Mouse (Mus musculus) forebrain, embryonic 11.5 days (tissue): ENCODE measurements around the gene Gm16181. TPM values are rescaled to one million over a fixed set of nuclear protein-coding genes. Genes with fewer than 3 reads are reported as not detected.

ENCODE experiments used
- ATAC-seq: fragments of 200-750 bp; cut with Nextera tagmentation; replicated peaks from 2 replicates; pipeline ENCODE4 v1.8.0; 2017; ENCODE audit warnings: moderate TSS enrichment; ENCODE audit not compliant: low FRiP score
- DNase-seq: peaks from one replicate; pipeline ENCODE4 v3.0.0-alpha.2; 2017; ENCODE audit warnings: low spot score
- H3K27ac ChIP-seq: fragments of 300-500 bp; sonication (generic); 2 replicates; pipeline ENCODE4 v1.5.1; 2014; ENCODE audit warnings: low read depth, low read length
- H3K27me3 ChIP-seq: fragments of 300-500 bp; sonication (generic); 2 replicates; pipeline ENCODE4 v1.6.1; 2014; ENCODE audit warnings: mild to moderate bottlenecking, low read length, mixed read lengths; ENCODE audit not compliant: control insufficient read depth, insufficient read depth
- H3K36me3 ChIP-seq: fragments of 300-500 bp; sonication (generic); 2 replicates; pipeline ENCODE4 v1.6.1; 2014; ENCODE audit warnings: mild to moderate bottlenecking, low read length, moderate library complexity, mixed read lengths; ENCODE audit not compliant: control insufficient read depth, insufficient read depth
- H3K4me1 ChIP-seq: fragments of 300-500 bp; sonication (generic); replicated peaks from 2 replicates; pipeline ENCODE4 v1.6.1; 2014; ENCODE audit warnings: low read length, mixed read lengths; ENCODE audit not compliant: control insufficient read depth, insufficient read depth
- H3K4me2 ChIP-seq: fragments of 300-500 bp; sonication (generic); 2 replicates; pipeline ENCODE4 v1.6.1; 2014; ENCODE audit warnings: low read depth, mild to moderate bottlenecking, low read length, moderate library complexity, mixed read lengths; ENCODE audit not compliant: severe bottlenecking
- H3K4me3 ChIP-seq: fragments of 300-500 bp; sonication (generic); 2 replicates; pipeline ENCODE4 v1.5.1; 2014; ENCODE audit warnings: low read depth, low read length
- H3K9ac ChIP-seq: fragments of 300-500 bp; sonication (generic); 2 replicates; pipeline ENCODE4 v1.6.1; 2014; ENCODE audit warnings: low read length
- H3K9me3 ChIP-seq: fragments of 300-500 bp; sonication (generic); 2 replicates; pipeline ENCODE4 v1.6.1; 2016; ENCODE audit warnings: low read length, mixed read lengths; ENCODE audit not compliant: control insufficient read depth
- WGBS: fragments of 180-500 bp; shearing (Covaris S2); extraction: QIAGEN DNeasy Blood & Tissue Kit; methylation state at CpG from one replicate; pipeline ENCODE4 v1.1.7; 2014; 5-methylcytosine and 5-hydroxymethylcytosine counted together
- polyA plus RNA-seq: library from polyadenylated mRNA; unstranded; fragments of >200 nt; fragmentation: Nextera tagmentation; extraction: Ambion mirVana; gene quantifications from 2 replicates; pipeline ENCODE4 v1.2.1, GENCODE M21; 2014

Gene Gm16181
- polyA plus RNA-seq, 1 experiment from 2014 or later, result not detected

GRCm38 (mm10) chr17:35185639-35186611, 34.7 kb upstream of the Gm16181 start:
- Histone ChIP-seq H3K4me2 (peak overlapping the region; percentile 42), H3K36me3 (no peaks in the 10 kb centered on the region), H3K9me3 (no peaks in the 10 kb centered on the region), H3K4me3 (peak overlapping the region; percentile 26), H3K4me1 (peaks cover 3% of the 10 kb centered on the region; the same call in 1 of the 2 replicates), H3K9ac (peak overlapping the region; percentile 50; the same call in 1 of the 2 replicates), H3K27me3 (no peaks in the 10 kb centered on the region), H3K27ac (peak overlapping the region; percentile 53; the same call in 1 of the 2 replicates)
- WGBS, result 2% methylated on average over 18 of the region's 18 CpGs
- ATAC-seq (peak; percentile 46), DNase-seq (peak; percentile 79)

- Histone ChIP-seq H3K27ac (peak overlapping the region; percentile 53; the same call in 1 of the 2 replicates), H3K4me1 (peaks cover 3% of the 10 kb centered on the region; the same call in 1 of the 2 replicates), H3K9me3 (no peaks in the 10 kb centered on the region), H3K36me3 (no peaks in the 10 kb centered on the region), H3K4me3 (peak overlapping the region; percentile 26), H3K27me3 (no peaks in the 10 kb centered on the region), H3K4me2 (peak overlapping the region; percentile 42), H3K9ac (no peak overlapping the region; the same call in 1 of the 2 replicates)
- no peak for ATAC-seq
- WGBS, result 0% methylated on average over 4 of the region's 4 CpGs
- DNase-seq, result no peak
Measured at GRCm38 (mm10) chr17:35186681-35187080, 34.0 kb upstream of the Gm16181 start.

- H3K27me3 ChIP-seq, result no peaks in the 10 kb centered on the region
- no peaks in the 10 kb centered on the region for H3K9me3 ChIP-seq
- H3K4me2 ChIP-seq, result no peak overlapping the region
- no peak for DNase-seq
- H3K27ac ChIP-seq, result no peak overlapping the region
- H3K36me3 ChIP-seq, result no peaks in the 10 kb centered on the region
- ATAC-seq, result no peak
- 72% methylated on average over 4 of the region's 4 CpGs for WGBS
- peaks cover 3% of the 10 kb centered on the region; the same call in 1 of the 2 replicates for H3K4me1 ChIP-seq
- H3K9ac ChIP-seq, result no peak overlapping the region
- H3K4me3 ChIP-seq, result no peak overlapping the region
Measured at GRCm38 (mm10) chr17:35187345-35187744, 33.3 kb upstream of the Gm16181 start.

- no peak for ATAC-seq
- WGBS, result 62% methylated on average over 7 of the region's 7 CpGs
Measured at GRCm38 (mm10) chr17:35187959-35188610, 32.5 kb upstream of the Gm16181 start, which contains the start of gene Lst1. Gene Lst1, minus strand, starts transcription at chr17:35188439.

GRCm38 (mm10) chr17:35189186-35189585, 31.4 kb upstream of the Gm16181 start:
- no peaks in the 10 kb centered on the region for H3K9me3 ChIP-seq
- no peaks in the 10 kb centered on the region for H3K36me3 ChIP-seq
- no peak for ATAC-seq
- 72% methylated on average over 1 of the region's 1 CpGs for WGBS
- no peak overlapping the region for H3K4me3 ChIP-seq
- H3K4me1 ChIP-seq, result peaks cover 3% of the 10 kb centered on the region; the same call in 1 of the 2 replicates
- H3K27ac ChIP-seq, result no peak overlapping the region
- H3K9ac ChIP-seq, result no peak overlapping the region
- no peaks in the 10 kb centered on the region for H3K27me3 ChIP-seq
- H3K4me2 ChIP-seq, result no peak overlapping the region
- DNase-seq, result no peak

More at GRCm38 (mm10) chr17:35187959-35188610, 32.5 kb upstream of the Gm16181 start, which contains the start of gene Lst1:
- no peaks in the 10 kb centered on the region for H3K36me3 ChIP-seq
- H3K4me2 ChIP-seq, result no peak within 1 kb of the TSS
- H3K9ac ChIP-seq, result no peak within 1 kb of the TSS
- no peaks in the 10 kb centered on the region for H3K9me3 ChIP-seq
- no peaks in the 10 kb centered on the region for H3K27me3 ChIP-seq
- H3K4me1 ChIP-seq, result peaks cover 3% of the 10 kb centered on the region; the same call in 1 of the 2 replicates
- DNase-seq, result no peak
- H3K27ac ChIP-seq, result no peak within 1 kb of the TSS
- H3K4me3 ChIP-seq, result no peak within 1 kb of the TSS

- no peak overlapping the region for H3K4me2 ChIP-seq
- H3K9me3 ChIP-seq, result no peaks in the 10 kb centered on the region
- no peak for ATAC-seq
- no peak for DNase-seq
- H3K36me3 ChIP-seq, result no peaks in the 10 kb centered on the region
- peaks cover 3% of the 10 kb centered on the region; the same call in 1 of the 2 replicates for H3K4me1 ChIP-seq
- H3K9ac ChIP-seq, result no peak overlapping the region
- peaks cover 2% of the 10 kb centered on the region; the same call in 1 of the 2 replicates for H3K27me3 ChIP-seq
- H3K4me3 ChIP-seq, result no peak overlapping the region
- H3K27ac ChIP-seq, result no peak overlapping the region
- WGBS, result 77% methylated on average over 4 of the region's 4 CpGs
Measured at GRCm38 (mm10) chr17:35190096-35190495, 30.5 kb upstream of the Gm16181 start.

GRCm38 (mm10) chr17:35191723-35192122, 28.9 kb upstream of the Gm16181 start:
- Histone ChIP-seq H3K4me2 (no peak overlapping the region), H3K36me3 (no peaks in the 10 kb centered on the region), H3K27me3 (peaks cover 18% of the 10 kb centered on the region), H3K9ac (no peak overlapping the region), H3K4me3 (no peak overlapping the region), H3K27ac (no peak overlapping the region), H3K9me3 (no peaks in the 10 kb centered on the region), H3K4me1 (peaks cover 3% of the 10 kb centered on the region; the same call in 1 of the 2 replicates)
- ATAC-seq (no peak), DNase-seq (no peak)
- 66% methylated on average over 2 of the region's 2 CpGs for WGBS

GRCm38 (mm10) chr17:35192924-35193323, 27.7 kb upstream of the Gm16181 start:
- peaks cover 18% of the 10 kb centered on the region for H3K27me3 ChIP-seq
- H3K9ac ChIP-seq, result no peak overlapping the region
- no peaks in the 10 kb centered on the region for H3K9me3 ChIP-seq
- WGBS, result 87% methylated on average over 5 of the region's 5 CpGs
- H3K27ac ChIP-seq, result no peak overlapping the region
- no peak overlapping the region for H3K4me2 ChIP-seq
- no peaks in the 10 kb centered on the region for H3K36me3 ChIP-seq
- no peak for ATAC-seq
- no peak for DNase-seq
- peaks cover 3% of the 10 kb centered on the region; the same call in 1 of the 2 replicates for H3K4me1 ChIP-seq
- H3K4me3 ChIP-seq, result no peak overlapping the region
